Mouse (Mus musculus) midbrain, embryonic 14.5 days (tissue): ENCODE results near the gene Cacul1. TPM values are rescaled to one million over a fixed set of nuclear protein-coding genes. Genes with fewer than 3 reads are reported as not detected.

Source experiments
- ATAC-seq: fragments of 200-750 bp; cut with Nextera tagmentation; 2 replicates; pipeline ENCODE4 v1.8.0; 2017; ENCODE audit warnings: moderate number of reproducible peaks, moderate library complexity; ENCODE audit not compliant: low FRiP score, low TSS enrichment
- DNase-seq: peaks from one replicate; pipeline ENCODE4 v3.0.0-alpha.2; 2015
- H3K27ac ChIP-seq: fragments of 300-500 bp; sonication (generic); replicated peaks from 2 replicates; pipeline ENCODE4 v1.5.1; 2014; ENCODE audit warnings: mild to moderate bottlenecking, low read depth, low read length, moderate library complexity
- H3K27me3 ChIP-seq: fragments of 300-500 bp; sonication (generic); 2 replicates; pipeline ENCODE4 v1.6.1; 2014; ENCODE audit warnings: low read length, control low read depth, mixed read lengths; ENCODE audit not compliant: control insufficient read depth, insufficient read depth
- H3K36me3 ChIP-seq: fragments of 300-500 bp; sonication (generic); 2 replicates; pipeline ENCODE4 v1.6.1; 2014; ENCODE audit warnings: low read length, control low read depth; ENCODE audit not compliant: control insufficient read depth, insufficient read depth
- H3K4me1 ChIP-seq: fragments of 300-500 bp; sonication (generic); 2 replicates; pipeline ENCODE4 v1.6.1; 2014; ENCODE audit warnings: mild to moderate bottlenecking, antibody characterized with exemption, low read length, control low read depth; ENCODE audit not compliant: control insufficient read depth, insufficient read depth
- H3K4me2 ChIP-seq: fragments of 300-500 bp; sonication (generic); 2 replicates; pipeline ENCODE4 v1.6.1; 2014; ENCODE audit warnings: mild to moderate bottlenecking, low read length, moderate library complexity
- H3K4me3 ChIP-seq: fragments of 300-500 bp; sonication (generic); replicated peaks from 2 replicates; pipeline ENCODE4 v1.5.1; 2014; ENCODE audit warnings: low read depth, low read length
- H3K9ac ChIP-seq: fragments of 300-500 bp; sonication (generic); replicated peaks from 2 replicates; pipeline ENCODE4 v1.6.1; 2014; ENCODE audit warnings: mild to moderate bottlenecking, low read length, moderate library complexity
- H3K9me3 ChIP-seq: fragments of 300-500 bp; sonication (generic); 2 replicates; pipeline ENCODE4 v1.6.1; 2016; ENCODE audit warnings: low read length, control low read depth, mixed read lengths; ENCODE audit not compliant: control insufficient read depth
- WGBS: fragments of 180-500 bp; shearing (Covaris S2); extraction: QIAGEN DNeasy Blood & Tissue Kit; methylation state at CpG from one replicate; pipeline ENCODE4 v1.1.7; 2014; 5-methylcytosine and 5-hydroxymethylcytosine counted together
- polyA plus RNA-seq: library from polyadenylated mRNA; unstranded; fragments of >200 nt; fragmentation: Nextera tagmentation; extraction: Ambion mirVana; gene quantifications from 2 replicates; pipeline ENCODE4 v1.2.1, GENCODE M21; 2014

The Cacul1 gene
- polyA plus RNA-seq, 1 experiment from 2014 or later = 27.5 TPM

- H3K27me3 ChIP-seq = no peaks in the 10 kb centered on the region
- no peak overlapping the region for H3K9ac ChIP-seq
- WGBS = 91% methylated on average over 3 of the region's 3 CpGs
- ATAC-seq (no peak), DNase-seq (no peak)
- H3K9me3 ChIP-seq = no peaks in the 10 kb centered on the region
- H3K4me3 ChIP-seq = no peak overlapping the region
- peaks cover 21% of the 10 kb centered on the region for H3K36me3 ChIP-seq
- no peaks in the 10 kb centered on the region for H3K4me1 ChIP-seq
- no peak overlapping the region for H3K27ac ChIP-seq
- H3K4me2 ChIP-seq = no peak overlapping the region
Observed at GRCm38 (mm10) chr19:60524678-60525077, 56.1 kb downstream of the Cacul1 start.

GRCm38 (mm10) chr19:60520131-60520530 lies 60.7 kb downstream of the Cacul1 start:
- no peak for DNase-seq
- H3K4me3 ChIP-seq = no peak overlapping the region
- no peak for ATAC-seq
- H3K36me3 ChIP-seq = 0 out of 2 replicates have a peak, but pooled peaks cover 2% of the 10 kb centered on the region
- H3K4me2 ChIP-seq = no peak overlapping the region
- WGBS = 94% methylated on average over 3 of the region's 3 CpGs
- no peak overlapping the region for H3K9ac ChIP-seq
- no peak overlapping the region for H3K27ac ChIP-seq
- no peaks in the 10 kb centered on the region for H3K4me1 ChIP-seq
- no peaks in the 10 kb centered on the region for H3K9me3 ChIP-seq
- no peaks in the 10 kb centered on the region for H3K27me3 ChIP-seq

- Histone ChIP-seq H3K4me3 (no peak overlapping the region), H3K27me3 (no peaks in the 10 kb centered on the region), H3K36me3 (no peaks in the 10 kb centered on the region), H3K9ac (no peak overlapping the region), H3K4me2 (no peak overlapping the region), H3K4me1 (no peaks in the 10 kb centered on the region), H3K27ac (no peak overlapping the region), H3K9me3 (no peaks in the 10 kb centered on the region)
- ATAC-seq = no peak
- WGBS = 81% methylated on average over 2 of the region's 2 CpGs
- DNase-seq = no peak
Observed at GRCm38 (mm10) chr19:60515064-60515463, 65.8 kb downstream of the Cacul1 start.

- 43% methylated on average over 3 of the region's 3 CpGs for WGBS
Observed at GRCm38 (mm10) chr19:60513431-60513830, 67.4 kb downstream of the Cacul1 start.

GRCm38 (mm10) chr19:60500209-60500608 lies 80.6 kb downstream of the Cacul1 start:
- no peak overlapping the region for H3K9ac ChIP-seq
- H3K4me2 ChIP-seq = no peak overlapping the region
- no peak overlapping the region for H3K4me3 ChIP-seq
- no peaks in the 10 kb centered on the region for H3K36me3 ChIP-seq
- H3K4me1 ChIP-seq = no peaks in the 10 kb centered on the region
- DNase-seq (no peak), ATAC-seq (no peak)
- no peaks in the 10 kb centered on the region for H3K9me3 ChIP-seq
- no peak overlapping the region for H3K27ac ChIP-seq
- no peaks in the 10 kb centered on the region for H3K27me3 ChIP-seq

More at GRCm38 (mm10) chr19:60513431-60513830, 67.4 kb downstream of the Cacul1 start:
- no peak for ATAC-seq
- no peak for DNase-seq
- no peak overlapping the region for H3K4me3 ChIP-seq
- no peak overlapping the region for H3K9ac ChIP-seq
- H3K27ac ChIP-seq = no peak overlapping the region
- H3K9me3 ChIP-seq = no peaks in the 10 kb centered on the region
- H3K27me3 ChIP-seq = no peaks in the 10 kb centered on the region
- 0 out of 2 replicates have a peak, but pooled peaks cover 3% of the 10 kb centered on the region for H3K4me1 ChIP-seq
- no peaks in the 10 kb centered on the region for H3K36me3 ChIP-seq
- H3K4me2 ChIP-seq = no peak overlapping the region

GRCm38 (mm10) chr19:60497171-60497570 lies 83.7 kb downstream of the Cacul1 start:
- DNase-seq = no peak
- Histone ChIP-seq H3K27ac (no peak overlapping the region), H3K36me3 (no peaks in the 10 kb centered on the region), H3K9me3 (no peaks in the 10 kb centered on the region), H3K4me1 (0 out of 2 replicates have a peak, but pooled peaks cover 4% of the 10 kb centered on the region), H3K9ac (no peak overlapping the region), H3K4me3 (no peak overlapping the region), H3K4me2 (no peak overlapping the region), H3K27me3 (no peaks in the 10 kb centered on the region)
- ATAC-seq = no peak
- WGBS = 68% methylated on average over 4 of the region's 4 CpGs

GRCm38 (mm10) chr19:60495772-60496171 lies 85.1 kb downstream of the Cacul1 start:
- no peak overlapping the region for H3K9ac ChIP-seq
- DNase-seq (no peak), ATAC-seq (no peak)
- no peaks in the 10 kb centered on the region for H3K27me3 ChIP-seq
- no peak overlapping the region for H3K27ac ChIP-seq
- 0 out of 2 replicates have a peak, but pooled peaks cover 6% of the 10 kb centered on the region for H3K4me1 ChIP-seq
- no peaks in the 10 kb centered on the region for H3K36me3 ChIP-seq
- 66% methylated on average over 3 of the region's 3 CpGs for WGBS
- H3K4me2 ChIP-seq = no peak overlapping the region
- H3K9me3 ChIP-seq = no peaks in the 10 kb centered on the region
- no peak overlapping the region for H3K4me3 ChIP-seq

- WGBS = 84% methylated on average over 1 of the region's 1 CpGs
Observed at GRCm38 (mm10) chr19:60489566-60489965, 91.3 kb downstream of the Cacul1 start.

GRCm38 (mm10) chr19:60485261-60485660 lies 95.6 kb downstream of the Cacul1 start:
- Histone ChIP-seq H3K4me3 (no peak overlapping the region), H3K9ac (no peak overlapping the region), H3K36me3 (no peaks in the 10 kb centered on the region), H3K4me1 (no peaks in the 10 kb centered on the region), H3K9me3 (no peaks in the 10 kb centered on the region), H3K4me2 (no peak overlapping the region), H3K27ac (no peak overlapping the region), H3K27me3 (no peaks in the 10 kb centered on the region)
- DNase-seq = no peak
- no peak for ATAC-seq

More at GRCm38 (mm10) chr19:60489566-60489965, 91.3 kb downstream of the Cacul1 start:
- DNase-seq (no peak), ATAC-seq (no peak)
- Histone ChIP-seq H3K36me3 (no peaks in the 10 kb centered on the region), H3K4me2 (no peak overlapping the region), H3K4me1 (0 out of 2 replicates have a peak, but pooled peaks cover 6% of the 10 kb centered on the region), H3K27ac (no peak overlapping the region), H3K9ac (no peak overlapping the region), H3K4me3 (no peak overlapping the region), H3K9me3 (no peaks in the 10 kb centered on the region), H3K27me3 (no peaks in the 10 kb centered on the region)
